Mouse (Mus musculus): Measurements from ENCODE around the gene Aurkb. TPM values are rescaled to one million over a fixed set of nuclear protein-coding genes. Genes with fewer than 3 reads are reported as not detected.

Gene Aurkb
- polyA plus RNA-seq, 1 experiment, result 28.2 TPM

GRCm38 (mm10) chr11:69053848-69054247 lies 8.4 kb downstream of the Aurkb start:
- Histone ChIP-seq H3K4me2 (ENCODE audit: low read depth) (no peak overlapping the region), H3K27me3 (ENCODE audit: control insufficient read depth, insufficient read depth, insufficient read length) (no peaks in the 10 kb centered on the region), H3K36me3 (ENCODE audit: control insufficient read depth, insufficient read depth) (no peaks in the 10 kb centered on the region), H3ac (ENCODE audit: control insufficient read depth, insufficient read length) (no peak overlapping the region), H3K79me2 (ENCODE audit: control insufficient read depth, insufficient read depth) (peaks cover 32% of the 10 kb centered on the region), H3K4me3 (no peak overlapping the region)
- TF ChIP-seq TCF3 (IDR thresholded peaks at IDR 0.05; ENCODE audit: insufficient read length, low read depth) (no peak), MYOD1 (IDR thresholded peaks at IDR 0.05; ENCODE audit: control insufficient read depth in 1 of 3, insufficient read length in 2 of 3, low read depth in 2 of 3) (no peak), POLR2AphosphoS2 (IDR thresholded peaks at IDR 0.05; ENCODE audit: insufficient read length, low read depth) (no peak), USF1 (IDR thresholded peaks at IDR 0.05; ENCODE audit: low read depth) (no peak), TCF12 (IDR thresholded peaks at IDR 0.05; ENCODE audit: insufficient read depth, poor library complexity, severe bottlenecking) (no peak), POLR2A (IDR thresholded peaks at IDR 0.05; ENCODE audit: insufficient read length, low read depth) (no peak), MYOG (IDR thresholded peaks at IDR 0.05; ENCODE audit: control insufficient read depth in 1 of 3, insufficient read depth in 1 of 3, insufficient read length in 2 of 3, low read depth in 2 of 3) (no peak), MAX (IDR thresholded peaks at IDR 0.05; ENCODE audit: low read depth) (no peak), SRF (IDR thresholded peaks at IDR 0.05; ENCODE audit: control insufficient read depth, insufficient read length, low read depth) (no peak), E2F4 (IDR thresholded peaks at IDR 0.05; ENCODE audit: insufficient read depth) (no peak), REST (IDR thresholded peaks at IDR 0.05; ENCODE audit: insufficient read depth, insufficient read length) (no peak), CEBPB (IDR thresholded peaks at IDR 0.05; ENCODE audit: insufficient read depth, poor library complexity, severe bottlenecking) (no peak)

GRCm38 (mm10) chr11:69058265-69058664 lies 12.8 kb downstream of the Aurkb start:
- Histone ChIP-seq H3K27me3 (ENCODE audit: control insufficient read depth, insufficient read depth, insufficient read length) (no peaks in the 10 kb centered on the region), H3ac (ENCODE audit: control insufficient read depth, insufficient read length) (no peak overlapping the region), H3K36me3 (ENCODE audit: control insufficient read depth, insufficient read depth) (no peaks in the 10 kb centered on the region), H3K79me2 (ENCODE audit: control insufficient read depth, insufficient read depth) (peaks cover 23% of the 10 kb centered on the region), H3K4me3 (peak overlapping the region; percentile 66), H3K4me2 (ENCODE audit: low read depth) (peak overlapping the region; percentile 88)
- TF ChIP-seq MYOG (IDR thresholded peaks at IDR 0.05; ENCODE audit: control insufficient read depth in 1 of 3, insufficient read depth in 1 of 3, insufficient read length in 2 of 3, low read depth in 2 of 3) (no peak), MAX (IDR thresholded peaks at IDR 0.05; ENCODE audit: low read depth) (no peak), MYOD1 (IDR thresholded peaks at IDR 0.05; ENCODE audit: control insufficient read depth in 1 of 3, insufficient read length in 2 of 3, low read depth in 2 of 3) (peak in 2 of 3 experiments; percentile 35 to 43)

- Histone ChIP-seq H3K36me3 (ENCODE audit: control insufficient read depth, insufficient read depth) (no peaks in the 10 kb centered on the region), H3K79me2 (ENCODE audit: control insufficient read depth, insufficient read depth) (peaks cover 23% of the 10 kb centered on the region), H3K27me3 (ENCODE audit: control insufficient read depth, insufficient read depth, insufficient read length) (no peaks in the 10 kb centered on the region), H3K4me3 (peak overlapping the region; percentile 66), H3K4me2 (ENCODE audit: low read depth) (peak overlapping the region; percentile 88), H3ac (ENCODE audit: control insufficient read depth, insufficient read length) (peak overlapping the region; percentile 75)
- TF ChIP-seq E2F4 (IDR thresholded peaks at IDR 0.05; ENCODE audit: insufficient read depth) (no peak), TCF12 (IDR thresholded peaks at IDR 0.05; ENCODE audit: insufficient read depth, poor library complexity, severe bottlenecking) (no peak), REST (IDR thresholded peaks at IDR 0.05; ENCODE audit: insufficient read depth, insufficient read length) (no peak), MYOD1 (IDR thresholded peaks at IDR 0.05; ENCODE audit: control insufficient read depth in 1 of 3, insufficient read length in 2 of 3, low read depth in 2 of 3) (no peak), POLR2A (IDR thresholded peaks at IDR 0.05; ENCODE audit: insufficient read length, low read depth) (no peak), MAX (IDR thresholded peaks at IDR 0.05; ENCODE audit: low read depth) (no peak), CEBPB (IDR thresholded peaks at IDR 0.05; ENCODE audit: insufficient read depth, poor library complexity, severe bottlenecking) (no peak), POLR2AphosphoS2 (IDR thresholded peaks at IDR 0.05; ENCODE audit: insufficient read length, low read depth) (no peak), TCF3 (IDR thresholded peaks at IDR 0.05; ENCODE audit: insufficient read length, low read depth) (no peak), SRF (IDR thresholded peaks at IDR 0.05; ENCODE audit: control insufficient read depth, insufficient read length, low read depth) (no peak), MYOG (IDR thresholded peaks at IDR 0.05; ENCODE audit: control insufficient read depth in 1 of 3, insufficient read depth in 1 of 3, insufficient read length in 2 of 3, low read depth in 2 of 3) (no peak), USF1 (IDR thresholded peaks at IDR 0.05; ENCODE audit: low read depth) (no peak)
Measured at GRCm38 (mm10) chr11:69058729-69059356, 13.4 kb downstream of the Aurkb start.

- H3K4me3 ChIP-seq, result peak within 1 kb of the TSS; percentile 66
- H3K4me2 ChIP-seq (ENCODE audit: low read depth), result peak within 1 kb of the TSS; percentile 97
- TF ChIP-seq E2F4 (IDR thresholded peaks at IDR 0.05; ENCODE audit: insufficient read depth) (no peak), POLR2AphosphoS2 (IDR thresholded peaks at IDR 0.05; ENCODE audit: insufficient read length, low read depth) (peak; percentile 57), CEBPB (IDR thresholded peaks at IDR 0.05; ENCODE audit: insufficient read depth, poor library complexity, severe bottlenecking) (no peak), POLR2A (IDR thresholded peaks at IDR 0.05; ENCODE audit: insufficient read length, low read depth) (peak; percentile 64), TCF3 (IDR thresholded peaks at IDR 0.05; ENCODE audit: insufficient read length, low read depth) (no peak), MYOG (IDR thresholded peaks at IDR 0.05; ENCODE audit: control insufficient read depth in 1 of 3, insufficient read depth in 1 of 3, insufficient read length in 2 of 3, low read depth in 2 of 3) (peak; percentile 44 to 82 (median 80)), SRF (IDR thresholded peaks at IDR 0.05; ENCODE audit: control insufficient read depth, insufficient read length, low read depth) (no peak), TCF12 (IDR thresholded peaks at IDR 0.05; ENCODE audit: insufficient read depth, poor library complexity, severe bottlenecking) (no peak), MAX (IDR thresholded peaks at IDR 0.05; ENCODE audit: low read depth) (no peak), MYOD1 (IDR thresholded peaks at IDR 0.05; ENCODE audit: control insufficient read depth in 1 of 3, insufficient read length in 2 of 3, low read depth in 2 of 3) (peak in 2 of 3 experiments; percentile 55 to 77), REST (IDR thresholded peaks at IDR 0.05; ENCODE audit: insufficient read depth, insufficient read length) (no peak), USF1 (IDR thresholded peaks at IDR 0.05; ENCODE audit: low read depth) (no peak)
- H3ac ChIP-seq (ENCODE audit: control insufficient read depth, insufficient read length), result peak within 1 kb of the TSS; percentile 75
- H3K36me3 ChIP-seq (ENCODE audit: control insufficient read depth, insufficient read depth), result no peaks in the 10 kb centered on the region
- peaks cover 23% of the 10 kb centered on the region for H3K79me2 ChIP-seq (ENCODE audit: control insufficient read depth, insufficient read depth)
- H3K27me3 ChIP-seq (ENCODE audit: control insufficient read depth, insufficient read depth, insufficient read length), result no peaks in the 10 kb centered on the region
Measured at GRCm38 (mm10) chr11:69059357-69059974, 14.0 kb downstream of the Aurkb start, which contains the start of gene Borcs6. Gene Borcs6 (plus strand): TSS chr11:69059717.

Data from myocyte (in vitro differentiated cells).